Mouse (Mus musculus): ENCODE measurements around the gene Zswim3. TPM values are rescaled to one million over a fixed set of nuclear protein-coding genes. Genes with fewer than 3 reads are reported as not detected.
"Not testable (repeated sequence)": the region's sequence is repeated elsewhere in the genome, so short reads cannot be mapped to it uniquely, and the experiment has no call there.

Gene Zswim3
- total RNA-seq, 2 experiments from 2014 or later: 2.3 to 3.4 TPM

- no peak for ATAC-seq (ENCODE audit: poor library complexity, severe bottlenecking)
These were observed 30.3 kb downstream of the Zswim3 start for GRCm38 (mm10) chr2:164835164-164835563.

DNA sequence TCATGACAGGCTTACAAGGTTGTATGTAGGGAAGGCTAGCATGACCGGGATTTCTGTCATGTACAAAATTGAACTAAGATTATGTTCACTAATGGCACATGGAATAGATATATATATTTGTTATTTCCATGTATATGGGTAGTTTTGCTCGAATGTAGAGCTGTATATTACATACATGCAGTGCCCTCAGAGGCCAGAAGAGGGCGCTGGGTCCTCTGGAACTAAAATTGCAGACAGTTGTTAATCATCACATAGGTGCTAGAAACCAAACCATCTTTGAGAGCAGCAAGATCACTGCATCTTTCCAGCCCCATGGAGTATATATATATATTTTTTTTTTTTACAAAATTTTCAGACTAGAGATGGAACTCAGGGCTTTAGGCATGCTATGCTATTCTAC, 40.9 kb downstream of the Zswim3 start:
- no peak for ATAC-seq (ENCODE audit: poor library complexity, severe bottlenecking)

DNA sequence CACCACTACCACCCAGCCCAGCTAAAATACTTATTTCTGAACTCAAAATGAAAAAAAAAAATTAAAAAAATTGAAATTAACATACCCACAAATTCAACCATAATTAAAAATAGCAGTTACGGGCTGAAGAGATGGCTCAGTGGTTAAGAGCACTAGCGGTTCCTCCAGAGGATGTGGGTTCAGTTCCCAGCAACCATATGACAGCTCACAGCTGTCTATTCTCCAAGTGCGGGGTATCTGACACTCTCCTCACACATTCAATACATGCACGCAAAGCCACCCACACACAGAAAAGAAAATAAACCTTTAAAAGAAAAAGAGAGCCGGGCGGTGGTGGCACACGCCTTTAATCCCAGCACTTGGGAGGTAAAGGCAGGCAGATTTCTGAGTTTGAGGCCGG, 45.2 kb downstream of the Zswim3 start:
- ATAC-seq (ENCODE audit: poor library complexity, severe bottlenecking): no peak

DNA sequence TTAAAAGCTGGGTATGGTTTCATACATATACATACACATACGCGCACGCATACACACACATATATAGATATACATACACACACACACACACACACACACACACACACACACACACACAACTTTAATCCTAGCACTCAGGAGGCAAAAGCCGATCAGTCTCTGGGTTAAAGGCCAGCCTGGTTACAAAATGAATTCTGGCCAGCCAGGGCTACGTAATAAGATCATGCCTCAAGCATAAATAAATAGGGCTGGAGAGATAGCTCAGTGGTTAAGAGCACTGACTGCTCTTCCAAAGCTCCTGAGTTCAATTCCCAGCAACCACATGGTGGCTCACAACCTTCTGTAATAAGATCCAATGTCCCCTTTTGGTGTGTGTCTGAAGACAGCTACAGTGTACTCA, 50.7 kb downstream of the Zswim3 start:
- not testable (repeated sequence) for ATAC-seq (ENCODE audit: poor library complexity, severe bottlenecking)

DNA sequence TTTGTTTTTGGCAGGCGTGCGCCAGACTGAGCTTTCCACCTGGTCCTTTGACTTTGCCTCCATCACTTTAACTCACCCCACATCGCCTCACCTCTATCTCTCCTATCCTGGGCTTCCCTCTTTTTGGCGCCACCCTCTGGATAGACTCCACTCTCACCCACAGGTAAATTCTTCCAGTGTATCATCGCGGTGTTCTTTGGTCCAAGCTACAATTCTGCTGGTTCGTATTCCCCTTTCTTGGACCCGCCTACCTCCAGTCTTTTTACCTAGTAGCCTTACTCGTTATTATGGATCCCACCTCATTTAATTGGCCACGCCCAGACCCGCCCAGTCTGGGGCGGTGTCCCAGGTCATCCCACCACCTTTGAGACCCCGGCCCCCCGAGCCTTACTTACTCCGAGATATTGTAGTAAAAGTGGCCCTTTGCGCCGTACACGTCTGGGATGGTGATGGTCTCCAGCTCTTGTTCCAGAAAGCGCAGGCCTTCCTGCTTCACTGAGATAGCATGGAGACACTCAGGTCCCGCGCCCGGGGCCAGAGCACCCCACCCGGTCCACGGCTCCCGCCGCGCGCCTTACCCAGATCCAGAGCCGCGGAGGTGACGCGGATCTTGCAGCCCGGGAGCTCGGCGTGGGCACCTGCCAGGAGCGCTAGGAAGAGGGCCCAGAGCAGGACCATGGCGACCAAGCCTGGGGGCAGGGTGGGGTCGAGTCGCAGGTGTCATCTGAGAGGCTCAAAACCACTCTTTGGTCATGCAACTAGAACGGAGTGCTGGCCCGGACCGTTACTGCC, 51.6 kb downstream of the Zswim3 start:
- 0 out of 2 replicates have a peak, but pooled peaks have one; percentile 28 for ATAC-seq (ENCODE audit: poor library complexity, severe bottlenecking)

DNA sequence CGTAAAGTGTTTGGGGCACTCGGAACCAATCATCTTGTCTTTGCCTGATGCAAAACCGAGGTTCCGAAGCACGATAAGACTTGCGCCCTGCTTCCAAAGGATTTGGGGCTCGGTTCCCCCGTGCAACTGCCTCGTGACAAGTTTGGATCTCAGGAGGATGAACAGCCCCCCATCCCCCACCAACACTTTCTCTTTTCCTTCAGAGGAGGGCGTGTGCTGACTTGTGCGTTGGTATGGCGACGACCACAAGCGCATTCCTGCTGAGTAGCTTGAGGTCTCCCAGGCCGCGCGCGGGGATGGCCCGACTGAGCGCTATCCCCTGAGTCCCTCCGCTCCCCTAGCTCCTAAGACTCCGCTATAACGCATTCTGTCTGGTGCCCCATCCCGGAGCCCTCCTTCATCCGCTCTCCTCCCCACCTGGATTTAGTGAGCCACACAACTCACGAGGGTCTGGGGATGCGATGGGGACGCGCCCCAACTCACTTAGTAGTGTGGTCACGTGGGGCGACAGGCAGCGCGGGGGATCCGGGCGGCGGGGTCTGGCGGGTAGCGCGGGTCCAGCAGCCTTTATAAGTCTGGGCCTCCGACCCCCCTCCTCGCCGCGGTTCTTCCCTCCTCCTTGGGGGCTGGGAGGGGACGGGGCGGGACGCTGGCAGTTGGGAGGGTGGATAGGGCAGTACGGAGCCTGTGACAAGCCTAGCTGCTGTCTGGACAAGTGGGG, 52.4 kb downstream of the Zswim3 start, which contains the start of gene Pltp:
Gene Pltp, minus strand, starts transcription at position 611 of the 721 bp plus-strand sequence.
- peak; percentile 53 for ATAC-seq (ENCODE audit: poor library complexity, severe bottlenecking)

- no peak for ATAC-seq (ENCODE audit: poor library complexity, severe bottlenecking)
These were observed 53.1 kb downstream of the Zswim3 start for GRCm38 (mm10) chr2:164857842-164858553.

DNA sequence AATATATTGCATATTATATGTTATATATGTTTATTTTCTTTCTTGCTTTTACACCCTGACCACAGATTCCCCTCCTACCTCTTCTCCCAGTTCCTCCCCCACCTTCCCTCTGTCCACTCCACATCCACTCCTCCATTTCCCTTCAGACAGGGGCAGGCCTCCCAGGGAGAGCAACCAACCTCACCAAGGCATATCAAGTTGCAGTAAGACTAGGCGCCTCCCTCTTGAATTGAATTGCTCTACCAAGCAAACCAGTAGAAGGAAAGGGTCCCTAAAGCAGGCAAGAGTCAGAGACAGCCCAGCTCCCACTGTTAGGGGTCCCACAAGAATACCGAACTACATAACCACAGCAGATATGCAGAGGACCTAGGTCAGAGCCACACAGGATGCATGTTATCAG, 54.3 kb downstream of the Zswim3 start:
- ATAC-seq (ENCODE audit: poor library complexity, severe bottlenecking): no peak

DNA sequence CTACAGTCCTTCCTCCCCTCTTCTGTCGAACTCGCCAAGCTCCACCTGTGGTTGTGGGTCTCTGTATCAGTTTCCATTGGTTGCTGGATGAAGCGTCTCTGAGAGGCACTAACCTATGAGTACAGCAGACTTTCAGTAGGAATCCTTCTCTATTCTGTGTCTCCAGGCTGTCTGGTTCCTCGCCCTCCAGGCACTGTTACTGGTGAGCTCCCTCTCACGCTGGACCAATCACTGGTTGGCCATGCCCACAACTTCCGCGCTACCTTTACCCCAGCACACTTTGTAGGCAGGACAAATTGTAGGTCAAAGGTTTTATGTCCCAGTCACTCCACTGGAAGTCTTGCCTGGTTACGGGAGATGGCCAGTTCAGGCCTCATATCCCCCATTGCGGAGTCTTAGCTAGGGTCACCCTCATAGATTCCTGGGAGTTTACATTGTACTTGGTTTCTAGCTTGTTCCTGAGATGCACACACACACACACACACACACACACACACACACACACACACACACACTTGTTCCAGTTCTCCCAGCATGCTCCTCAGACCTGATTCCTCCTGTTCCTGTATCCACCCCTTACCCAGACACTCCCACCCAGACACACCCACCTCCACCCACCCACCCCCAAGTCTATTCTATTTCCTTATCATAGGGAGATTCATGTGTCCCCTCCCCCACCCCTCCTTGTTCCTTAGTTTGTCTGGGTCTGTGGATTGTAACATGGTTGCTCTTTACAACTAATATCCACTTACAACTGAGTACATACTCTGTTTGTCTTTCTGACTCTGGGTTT, 54.9 kb downstream of the Zswim3 start:
- ATAC-seq (ENCODE audit: poor library complexity, severe bottlenecking): no peak

DNA sequence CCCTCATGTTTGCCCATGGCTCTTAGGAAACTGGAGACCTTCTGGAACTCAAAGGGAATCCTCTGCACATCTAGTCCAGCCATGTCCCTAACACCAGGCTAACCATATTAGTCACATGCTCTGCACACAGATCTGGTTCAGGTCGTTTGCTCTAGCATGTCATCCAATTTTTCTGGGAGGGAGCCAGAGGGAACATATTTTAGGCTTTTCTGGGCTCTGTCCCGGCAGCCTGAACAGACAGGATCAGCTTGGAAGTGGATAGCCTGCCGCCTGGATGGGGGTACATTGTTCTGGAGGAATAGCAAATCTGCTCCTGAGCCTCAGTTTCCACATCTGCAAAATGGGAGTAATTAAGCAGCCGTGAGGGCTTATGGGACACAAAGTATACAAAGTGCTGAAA, 56.2 kb downstream of the Zswim3 start:
- ATAC-seq (ENCODE audit: poor library complexity, severe bottlenecking): no peak

DNA sequence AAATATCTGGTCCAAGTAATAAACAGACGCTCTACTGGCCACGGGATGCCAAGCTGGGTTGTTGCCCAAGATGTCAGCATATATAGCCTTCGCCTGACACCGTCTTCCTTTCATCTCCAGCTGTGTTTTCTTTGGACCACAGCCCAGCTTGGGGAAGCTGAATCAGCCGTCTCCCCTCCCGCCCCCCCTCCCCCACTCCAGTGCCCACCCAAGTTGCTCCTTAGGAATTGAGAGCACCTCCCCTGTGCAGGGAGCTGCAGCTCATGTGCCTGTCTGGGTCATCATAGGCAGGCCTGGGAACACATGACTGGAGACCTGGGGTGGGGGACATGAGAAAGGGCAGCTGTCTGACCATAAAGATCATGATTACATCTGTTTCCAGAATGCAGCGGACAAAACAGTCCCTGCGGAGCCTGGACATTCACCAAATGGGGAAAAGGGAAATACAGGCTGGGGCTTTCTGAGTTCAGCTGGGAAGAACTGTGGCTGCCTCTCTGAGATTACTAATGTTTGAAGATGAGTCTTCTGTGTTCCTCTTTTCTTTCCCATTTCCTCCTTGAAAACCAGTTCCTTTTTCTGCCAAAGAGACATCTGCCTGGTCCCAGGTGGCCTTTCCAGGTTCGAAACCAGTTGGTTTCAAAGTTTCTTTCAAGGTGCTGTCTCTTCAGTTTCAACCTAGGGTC, 57.4 kb downstream of the Zswim3 start:
- ATAC-seq (ENCODE audit: poor library complexity, severe bottlenecking): peak; percentile 61

GRCm38 (mm10) chr2:164863411-164863810, 58.5 kb downstream of the Zswim3 start:
- not testable (repeated sequence) for ATAC-seq (ENCODE audit: poor library complexity, severe bottlenecking)

- no peak for ATAC-seq (ENCODE audit: poor library complexity, severe bottlenecking)
These were observed 59.7 kb downstream of the Zswim3 start for GRCm38 (mm10) chr2:164864593-164864992.

DNA sequence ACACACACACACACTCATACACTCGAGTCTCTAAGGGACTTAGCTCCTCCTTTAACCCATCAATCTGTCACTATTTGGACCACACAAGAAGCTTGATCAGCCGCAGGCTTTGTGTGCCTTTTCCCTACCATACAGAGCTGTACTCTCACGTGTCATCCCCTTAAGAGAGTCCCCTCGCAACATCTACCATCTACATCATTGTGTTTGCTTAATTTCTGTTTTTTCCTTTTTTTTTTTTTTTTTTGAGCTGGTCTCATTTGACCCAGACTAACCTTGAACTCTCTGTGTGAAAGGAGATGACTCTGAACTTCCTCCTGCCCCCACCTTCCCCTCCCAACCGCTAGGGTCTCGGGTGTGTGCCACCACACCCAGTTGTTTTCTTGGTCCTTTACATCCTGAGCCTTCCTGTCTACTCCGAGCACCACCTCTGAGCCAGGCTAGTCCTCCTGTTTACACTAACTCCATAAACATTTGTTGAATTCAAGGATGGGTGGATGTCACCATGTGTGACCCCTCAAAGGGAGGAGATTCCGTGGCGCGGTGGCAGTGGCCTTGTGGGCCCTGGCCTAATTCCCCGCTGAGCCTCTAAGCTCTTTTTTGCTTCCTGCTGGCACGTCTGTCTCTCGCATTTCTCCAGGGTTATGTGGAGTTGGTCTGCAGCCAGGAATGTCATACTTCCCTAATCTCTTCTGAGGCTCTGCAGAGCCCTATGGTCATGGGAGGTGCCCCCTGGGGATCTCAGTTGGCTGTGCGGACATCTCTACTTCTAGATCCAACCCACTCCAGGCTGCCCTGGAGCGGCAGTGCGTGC, 62.0 kb downstream of the Zswim3 start:
- peak; percentile 57 for ATAC-seq (ENCODE audit: poor library complexity, severe bottlenecking)

- ATAC-seq (ENCODE audit: poor library complexity, severe bottlenecking): no peak
These were observed 62.7 kb downstream of the Zswim3 start for GRCm38 (mm10) chr2:164867566-164867965.

- ATAC-seq (ENCODE audit: poor library complexity, severe bottlenecking): peak; percentile 82
These were observed 63.6 kb downstream of the Zswim3 start for GRCm38 (mm10) chr2:164868491-164868890.
